In the genomic region with DNA sequence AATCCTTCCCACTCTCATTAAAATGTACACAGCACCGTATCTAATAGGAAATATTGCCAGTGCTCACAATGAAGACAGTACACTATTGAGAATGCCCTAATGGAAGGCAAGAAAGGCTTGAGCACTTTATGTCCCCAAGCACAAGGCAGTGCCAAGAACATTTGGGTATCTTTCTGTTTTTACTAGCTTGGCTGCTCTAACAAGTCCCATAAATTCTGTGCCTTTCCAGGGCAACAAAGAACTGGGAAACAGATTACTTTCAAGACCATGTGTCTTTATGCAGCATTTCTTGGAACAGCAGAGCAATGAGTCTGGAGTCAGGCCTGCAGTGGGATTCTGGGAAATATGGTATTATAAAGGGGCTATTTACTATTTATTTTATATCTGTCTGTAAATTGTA, we compare ENCODE assay signal across 19 mouse cellular contexts.
"Had no signal": no experiment of that assay in that cellular context is flagged by ENCODE, and none has a peak within 500 bp of the region (broad histone marks: within the 10 kb centered on the region; RNA-seq: fewer than 3 reads in every experiment).

No protein-coding gene starts in this region.

- H3K27me3 ChIP-seq: limb, embryonic 15.5 days; liver, embryonic 13.5 days; lung, embryonic 15.5 days; megakaryocyte, embryonic 14.5 days; midbrain, embryonic 13.5 days had no signal

- H3K4me2 ChIP-seq: limb, embryonic 15.5 days; liver, embryonic 13.5 days; lung, embryonic 15.5 days; midbrain, embryonic 13.5 days had no signal

- DNase-seq: kidney, adult 8-10 months; kidney, postnatal 36 days; layer of hippocampus, adult 9-11 months; layer of hippocampus, postnatal 36 days; liver, embryonic 13.5 days; liver, postnatal 0 days; lung, postnatal 14 days; retina, postnatal 1 day; right cerebral cortex, postnatal 4 days; spleen, adult 18-20 months; thymus, adult 2 months; thymus, postnatal 25 days had no signal

- H3K27ac ChIP-seq: limb, embryonic 15.5 days; liver, embryonic 13.5 days; lung, embryonic 15.5 days; macrophage; midbrain, embryonic 13.5 days had no signal

- ATAC-seq: intestine, postnatal 0 days; liver, postnatal 0 days; midbrain, embryonic 13.5 days had no signal

- H3K9me3 ChIP-seq: limb, embryonic 15.5 days; liver, embryonic 13.5 days; lung, embryonic 15.5 days; megakaryocyte, embryonic 14.5 days; midbrain, embryonic 13.5 days had no signal

- H3K4me3 ChIP-seq: limb, embryonic 15.5 days; liver, embryonic 13.5 days; lung, embryonic 15.5 days; megakaryocyte, embryonic 14.5 days; midbrain, embryonic 13.5 days; myocyte had no signal

- H3K9ac ChIP-seq: limb, embryonic 15.5 days; liver, embryonic 13.5 days; liver, postnatal 0 days; lung, embryonic 15.5 days; midbrain, embryonic 13.5 days had no signal

- H3K4me1 ChIP-seq: limb, embryonic 15.5 days; liver, embryonic 13.5 days; lung, embryonic 15.5 days; megakaryocyte, embryonic 14.5 days; midbrain, embryonic 13.5 days had no signal

- H3K36me3 ChIP-seq: limb, embryonic 15.5 days; liver, embryonic 13.5 days; lung, embryonic 15.5 days; midbrain, embryonic 13.5 days had no signal
